Mouse (Mus musculus) c-Kit-positive CD71-positive TER-119-negative erythroid progenitor cells, embryonic 14.5 days (primary cell): ENCODE measurements around the gene Fndc1.

ENCODE experiments used
- DNase-seq: peaks from one replicate; pipeline ENCODE4 v3.0.0-alpha.2; 2013; ENCODE audit warnings: low read depth

Gene Fndc1

DNA sequence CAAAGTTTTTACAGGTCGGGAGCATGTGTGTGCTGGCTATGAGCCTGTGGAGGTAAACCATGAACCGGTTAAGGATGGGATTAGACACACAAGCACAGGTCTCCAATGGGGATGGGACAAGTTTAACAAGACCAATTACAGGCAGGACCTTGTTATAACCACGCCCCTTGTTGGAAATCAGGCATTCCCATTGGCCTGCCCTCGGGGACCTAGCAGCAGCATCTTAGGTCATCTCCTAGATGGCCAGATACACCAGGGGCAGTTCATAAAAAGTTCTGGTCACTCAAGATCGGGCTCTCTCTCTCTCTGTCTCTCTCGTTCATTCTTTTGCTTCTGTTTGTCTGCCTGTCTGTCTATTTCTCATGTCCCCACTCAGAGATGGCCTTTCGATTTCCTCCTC lies 6.9 kb downstream of the Fndc1 start:
- no peak for DNase-seq

- no peak for DNase-seq
Measured at GRCm38 (mm10) chr17:7816602-7817001, 10.5 kb downstream of the Fndc1 start.

DNA sequence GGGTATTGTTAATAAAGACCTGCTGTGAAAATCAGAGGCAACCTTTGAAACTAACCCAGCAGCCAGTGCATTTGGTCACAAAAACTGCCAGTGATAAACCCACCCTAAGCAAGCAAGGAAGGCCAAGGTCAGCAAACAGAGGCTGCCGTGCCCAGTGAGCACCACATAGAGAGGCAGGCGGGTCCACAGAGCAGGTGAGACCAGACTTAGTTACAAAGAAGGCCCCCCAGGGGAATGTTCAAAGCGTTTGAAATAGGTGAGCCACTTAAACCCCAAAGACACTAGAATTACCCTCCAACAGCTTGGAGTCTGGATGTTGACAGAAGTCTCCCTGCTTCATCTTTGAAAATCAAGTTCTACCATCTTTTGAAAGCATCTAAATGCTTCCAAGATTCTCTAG lies 12.7 kb downstream of the Fndc1 start:
- no peak for DNase-seq

GRCm38 (mm10) chr17:7808043-7808442 lies 19.1 kb downstream of the Fndc1 start:
- no peak for DNase-seq

- no peak for DNase-seq
Measured at GRCm38 (mm10) chr17:7805105-7805504, 22.0 kb downstream of the Fndc1 start.

DNA sequence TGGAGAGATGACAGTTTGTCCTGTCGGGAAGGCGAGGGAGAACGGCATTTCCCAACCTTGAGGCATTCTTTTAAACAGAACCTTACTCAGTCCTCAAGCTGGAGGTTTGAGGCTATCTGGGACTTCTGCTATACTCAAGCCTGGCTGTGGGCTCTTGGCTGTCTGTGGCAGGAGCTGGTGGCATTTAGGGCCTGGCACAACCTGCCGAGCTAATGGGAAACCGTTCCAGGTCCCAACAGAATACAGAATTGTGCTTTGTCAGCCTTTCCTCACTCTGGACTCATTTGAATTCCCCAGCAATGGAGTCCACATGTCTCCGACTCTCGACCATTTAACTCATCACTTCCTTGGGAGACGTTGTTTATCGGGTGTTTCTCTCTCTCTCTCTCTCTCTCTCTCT lies 24.6 kb downstream of the Fndc1 start:
- no peak for DNase-seq

DNA sequence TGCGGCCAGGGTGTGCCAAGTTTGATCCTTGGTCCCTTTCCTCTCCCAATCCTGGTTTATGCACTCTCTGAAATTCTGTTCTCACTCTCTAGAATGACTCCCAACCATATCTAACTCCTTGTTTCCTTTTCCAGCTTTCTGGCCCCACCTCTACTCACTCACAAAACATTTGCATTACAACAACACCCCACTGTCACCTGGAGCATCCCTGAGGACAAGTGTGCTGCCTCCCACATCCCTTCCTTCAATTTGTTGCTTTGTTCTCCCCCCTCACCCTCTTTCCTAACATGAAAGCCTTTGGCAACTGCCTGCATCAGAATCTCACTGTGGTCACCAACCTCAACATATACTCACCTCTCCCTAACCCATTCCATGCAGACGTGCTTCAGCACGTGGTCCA lies 27.2 kb downstream of the Fndc1 start:
- DNase-seq, result no peak

DNA sequence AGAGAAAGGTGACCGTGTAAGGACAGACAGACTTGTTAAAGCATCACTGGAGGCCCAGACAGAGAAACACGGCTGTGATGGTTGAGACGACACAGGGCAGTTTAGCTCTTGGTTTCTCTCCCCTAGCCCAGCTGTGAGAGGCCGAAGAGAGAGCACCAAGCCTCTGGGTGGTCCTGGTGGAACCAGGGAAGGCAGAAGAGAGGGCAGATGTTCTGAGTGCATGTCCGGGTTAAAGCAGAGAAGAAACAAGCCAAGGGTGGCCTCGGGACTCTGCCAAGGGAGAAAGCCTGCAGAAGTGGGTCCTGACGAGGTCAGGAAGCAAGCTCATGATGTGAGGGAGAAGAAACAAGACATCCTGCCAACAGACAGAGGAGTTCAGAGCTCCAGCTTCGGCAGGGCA lies 31.5 kb downstream of the Fndc1 start:
- no peak for DNase-seq

DNA sequence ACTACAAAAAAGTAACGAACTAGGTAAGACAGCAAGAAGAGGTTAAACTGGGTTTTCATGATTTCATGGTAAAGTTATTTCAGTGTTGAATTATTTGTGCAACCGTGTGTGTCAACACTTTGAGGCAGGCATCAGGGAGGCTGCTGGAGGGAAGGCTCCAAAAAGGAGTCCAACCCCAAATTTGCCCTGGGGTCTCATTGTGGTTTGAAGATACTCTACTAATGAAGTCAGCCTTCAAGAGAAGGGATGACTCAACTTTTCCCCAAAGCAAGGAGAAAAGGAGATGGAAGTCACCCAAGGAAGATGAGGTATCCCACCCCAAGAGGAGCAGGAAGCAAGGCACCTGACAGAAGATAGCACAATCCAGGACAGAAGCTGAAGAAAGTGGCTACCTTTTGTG lies 31.9 kb downstream of the Fndc1 start:
- DNase-seq, result no peak

DNA sequence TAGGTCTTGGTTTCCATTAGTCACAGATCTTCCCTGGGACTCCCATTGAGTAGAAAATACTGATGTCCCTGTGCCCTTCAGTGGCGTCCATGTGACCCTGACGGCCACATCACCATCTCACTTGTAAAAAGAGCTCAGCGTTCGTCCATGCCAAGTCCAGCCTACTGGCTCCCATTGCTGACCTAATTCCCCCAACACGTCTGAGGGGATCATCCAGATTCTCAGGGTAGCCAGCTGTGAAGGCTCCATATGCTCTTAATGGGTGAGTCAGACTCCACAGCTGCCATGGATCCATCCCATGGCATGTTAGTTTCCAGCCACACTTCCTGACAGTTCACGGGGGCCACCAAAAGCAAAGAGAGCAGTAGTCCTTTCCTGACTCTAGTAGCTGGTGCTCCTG lies 33.0 kb downstream of the Fndc1 start:
- DNase-seq, result no peak

- DNase-seq, result no peak
Measured at GRCm38 (mm10) chr17:7790512-7790911, 36.6 kb downstream of the Fndc1 start.

DNA sequence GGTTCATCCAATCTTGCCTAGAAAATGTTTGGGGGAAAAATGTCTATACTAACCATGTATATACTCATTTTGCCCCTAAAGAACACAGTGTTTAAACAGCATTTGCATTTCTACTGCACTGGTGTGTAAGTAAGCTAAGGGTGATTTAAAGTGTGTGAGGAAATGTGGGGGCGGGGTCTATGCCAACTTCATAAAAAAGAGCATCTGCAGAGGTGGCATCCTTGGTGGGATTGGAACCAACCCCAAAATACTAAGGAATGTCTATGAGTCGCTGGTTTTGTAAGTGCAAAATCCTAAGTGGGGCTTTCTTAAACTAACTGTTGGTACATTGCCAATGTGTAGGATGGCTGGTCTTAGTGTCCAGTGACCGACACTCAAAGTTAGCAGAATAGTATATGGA lies 53.0 kb downstream of the Fndc1 start:
- no peak for DNase-seq

DNA sequence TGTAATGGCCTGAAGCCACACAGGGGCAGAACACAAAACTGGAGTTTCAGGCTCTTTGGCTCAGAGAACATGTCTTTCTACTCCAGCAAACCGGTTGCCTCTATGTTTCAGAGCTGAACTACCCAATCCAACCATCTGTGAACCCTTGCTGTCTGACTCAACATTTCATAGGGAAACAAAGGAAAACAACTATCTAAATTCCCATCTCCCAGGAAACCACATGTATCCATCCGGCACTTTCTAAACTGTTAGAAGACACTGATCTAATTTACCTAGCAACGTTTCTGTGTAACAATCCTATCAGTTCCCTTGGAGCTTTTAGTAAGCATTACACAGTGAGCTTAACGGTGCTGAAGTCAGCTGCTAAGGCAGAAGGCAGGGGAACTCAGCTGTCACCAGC lies 67.3 kb downstream of the Fndc1 start:
- no peak for DNase-seq

GRCm38 (mm10) chr17:7755001-7755400 lies 72.1 kb downstream of the Fndc1 start:
- no peak for DNase-seq

- no peak for DNase-seq
Measured at GRCm38 (mm10) chr17:7753383-7753782, 73.7 kb downstream of the Fndc1 start.

- DNase-seq, result no peak
Measured at GRCm38 (mm10) chr17:7749051-7749815, 77.9 kb downstream of the Fndc1 start.

- DNase-seq, result no peak
Measured at GRCm38 (mm10) chr17:7746841-7747240, 80.3 kb downstream of the Fndc1 start.

- no peak for DNase-seq
Measured at GRCm38 (mm10) chr17:7744976-7745375, 82.1 kb downstream of the Fndc1 start.

DNA sequence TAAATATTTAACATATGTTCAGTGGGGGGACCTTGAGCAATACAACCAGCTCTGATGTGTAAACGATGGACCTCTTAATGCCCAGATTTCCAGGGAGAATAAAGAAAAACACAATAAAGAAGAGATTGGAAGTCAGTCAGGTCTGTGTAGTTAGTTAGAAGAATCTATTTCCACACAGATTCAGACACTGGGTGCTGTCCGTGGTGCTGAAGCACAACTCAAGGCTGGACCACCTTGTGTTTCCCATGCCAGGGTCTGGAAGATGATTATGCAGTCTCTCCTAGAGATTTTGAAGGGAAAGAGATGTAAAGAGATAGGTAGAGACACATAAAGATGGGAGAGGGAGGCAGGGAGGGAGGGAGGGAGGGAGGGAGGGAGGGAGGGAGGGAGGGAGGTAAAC lies 86.1 kb downstream of the Fndc1 start:
- peak; percentile 7 for DNase-seq

DNA sequence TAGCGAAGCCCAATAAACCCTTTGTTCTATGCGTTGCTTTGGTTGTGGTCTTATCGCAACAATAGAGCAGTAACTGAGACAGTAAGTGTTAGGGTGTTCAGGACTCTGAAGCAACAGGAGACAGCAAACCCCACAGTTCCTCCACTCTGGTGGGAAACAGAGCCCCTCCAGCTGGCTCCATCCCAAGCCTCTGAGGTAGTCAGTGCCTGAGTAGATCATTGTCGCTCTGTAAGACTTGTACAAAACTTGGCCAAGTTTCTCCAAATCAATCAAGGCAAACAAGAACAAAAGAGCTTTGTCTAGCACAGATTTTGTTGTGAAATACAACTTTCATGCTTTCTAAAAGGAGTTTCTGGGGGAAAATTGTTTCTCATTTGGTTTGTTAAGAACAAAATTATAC lies 104.1 kb downstream of the Fndc1 start:
- no peak for DNase-seq

DNA sequence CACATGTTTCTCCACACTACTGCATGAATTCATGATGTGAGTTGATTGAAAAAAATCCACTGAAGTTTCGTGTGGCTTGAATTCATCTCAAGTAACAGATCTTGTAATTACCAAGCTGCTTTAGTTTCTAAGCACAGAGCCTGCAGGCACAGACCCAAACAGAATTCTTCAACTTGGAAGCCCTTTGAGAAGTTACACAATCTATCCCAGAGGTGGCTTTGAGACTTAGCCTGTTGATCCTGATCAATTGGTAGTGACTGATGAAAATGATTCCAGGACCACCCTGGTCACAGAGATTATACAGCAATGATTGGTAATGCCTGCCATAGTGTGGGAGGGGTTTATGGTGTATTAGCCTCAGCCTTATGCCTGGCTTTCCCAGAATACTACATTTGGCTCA lies 108.2 kb downstream of the Fndc1 start:
- no peak for DNase-seq

DNA sequence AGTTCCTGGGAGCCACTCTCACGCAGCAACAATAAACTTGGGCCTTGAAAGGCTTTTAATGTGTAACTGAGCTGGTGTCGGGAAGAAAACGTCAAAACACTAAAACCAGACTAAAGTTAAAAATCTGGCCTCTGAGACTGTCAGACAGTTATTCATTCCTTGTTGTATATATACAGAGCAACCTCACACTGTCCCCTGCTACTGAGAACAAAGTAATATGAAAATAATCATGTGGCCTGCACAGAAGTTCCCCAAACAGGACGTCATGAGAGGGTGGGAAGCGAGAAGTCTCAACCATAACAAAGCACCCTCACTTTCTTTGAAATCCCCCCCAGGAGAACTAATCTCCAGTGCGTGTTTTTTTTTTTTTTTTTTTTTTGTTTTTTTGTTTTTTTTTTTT lies 109.2 kb downstream of the Fndc1 start:
- no peak for DNase-seq

- DNase-seq, result no peak
Measured at GRCm38 (mm10) chr17:7713020-7713419, 114.1 kb downstream of the Fndc1 start.

DNA sequence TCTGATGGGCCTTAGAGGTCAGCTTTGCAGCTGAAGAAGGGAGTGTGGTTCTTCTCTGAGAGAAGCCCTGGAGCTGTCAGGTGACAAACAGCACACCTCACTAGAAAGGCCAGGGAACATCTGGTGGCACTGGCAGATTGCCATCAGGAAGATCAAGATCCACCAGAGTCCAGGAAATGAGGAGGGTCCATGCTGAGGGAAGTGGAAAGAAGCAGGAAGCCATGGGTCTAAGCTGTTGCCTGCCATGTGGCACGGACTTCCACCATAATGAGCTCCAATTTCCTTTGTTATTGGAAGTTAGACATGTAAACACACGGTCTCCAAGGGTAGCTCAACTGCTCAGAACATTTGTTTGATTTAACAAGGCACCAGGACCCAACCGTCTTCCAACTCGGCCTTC lies 120.0 kb downstream of the Fndc1 start:
- no peak for DNase-seq

- no peak for DNase-seq
Measured at GRCm38 (mm10) chr17:7690271-7690670, 136.8 kb downstream of the Fndc1 start.
